Mouse (Mus musculus): Measurements from ENCODE around the gene Myh10.

The Myh10 gene

GRCm38 (mm10) chr11:68859943-68860593 is 168.7 kb downstream of the Myh10 start:
- no peak for DNase-seq (ENCODE audit: low spot score)

GRCm38 (mm10) chr11:68862260-68862659 is 170.9 kb downstream of the Myh10 start:
- DNase-seq (ENCODE audit: low spot score) = no peak

- DNase-seq (ENCODE audit: low spot score) = no peak
Measured at GRCm38 (mm10) chr11:68863631-68864091, 172.3 kb downstream of the Myh10 start.

- no peak for DNase-seq (ENCODE audit: low spot score)
Measured at GRCm38 (mm10) chr11:68864544-68865189, 173.3 kb downstream of the Myh10 start.
